Mouse (Mus musculus) stomach, embryonic 16.5 days (tissue): Measurements from ENCODE around the gene Zp3. TPM values are rescaled to one million over a fixed set of nuclear protein-coding genes. Genes with fewer than 3 reads are reported as not detected.

Experiments
- ATAC-seq: fragments of 200-750 bp; cut with Nextera tagmentation; 2 replicates; pipeline ENCODE4 v1.8.0; 2017; ENCODE audit warnings: moderate number of reproducible peaks, moderate TSS enrichment; ENCODE audit not compliant: insufficient read depth, low FRiP score
- H3K27ac ChIP-seq: fragments of 300-500 bp; sonication (generic); 2 replicates; pipeline ENCODE4 v1.5.1; 2014; ENCODE audit warnings: low read length
- H3K27me3 ChIP-seq: fragments of 300-500 bp; sonication (generic); 2 replicates; pipeline ENCODE4 v1.6.1; 2014; ENCODE audit warnings: low read length, control low read depth, mixed read lengths; ENCODE audit not compliant: control insufficient read depth, insufficient read depth
- H3K36me3 ChIP-seq: fragments of 300-500 bp; sonication (generic); 2 replicates; pipeline ENCODE4 v1.6.1; 2014; ENCODE audit warnings: low read length; ENCODE audit not compliant: control insufficient read depth, insufficient read depth
- H3K4me1 ChIP-seq: fragments of 300-500 bp; sonication (generic); 2 replicates; pipeline ENCODE4 v1.6.1; 2014; ENCODE audit warnings: low read length, control low read depth, mixed read lengths; ENCODE audit not compliant: control insufficient read depth, insufficient read depth
- H3K4me2 ChIP-seq: fragments of 300-500 bp; sonication (generic); 2 replicates; pipeline ENCODE4 v1.6.1; 2014; ENCODE audit warnings: low read depth, low read length, mixed read lengths
- H3K4me3 ChIP-seq: fragments of 300-500 bp; sonication (generic); replicated peaks from 2 replicates; pipeline ENCODE4 v1.5.1; 2014; ENCODE audit warnings: mild to moderate bottlenecking, low read length
- H3K9ac ChIP-seq: fragments of 300-500 bp; sonication (generic); 2 replicates; pipeline ENCODE4 v1.6.1; 2014; ENCODE audit warnings: low read length
- H3K9me3 ChIP-seq: fragments of 300-500 bp; sonication (generic); replicated peaks from 2 replicates; pipeline ENCODE4 v1.6.1; 2016; ENCODE audit warnings: low read length, control low read depth; ENCODE audit not compliant: control insufficient read depth
- WGBS: fragments of 180-500 bp; shearing (Covaris S2); extraction: QIAGEN DNeasy Blood & Tissue Kit; methylation state at CpG from one replicate; pipeline ENCODE4 v1.1.7; 2014; 5-methylcytosine and 5-hydroxymethylcytosine counted together
- polyA plus RNA-seq: library from polyadenylated mRNA; unstranded; fragments of >200 nt; fragmentation: Nextera tagmentation; extraction: Ambion mirVana; gene quantifications from 2 replicates; pipeline ENCODE4 v1.2.1, GENCODE M21; 2015

Zp3 gene
- polyA plus RNA-seq, 1 experiment from 2014 or later: 2.0 TPM

- Histone ChIP-seq H3K27me3 (no peaks in the 10 kb centered on the region), H3K9me3 (no peaks in the 10 kb centered on the region), H3K36me3 (peaks cover 5% of the 10 kb centered on the region; the same call in 1 of the 2 replicates), H3K4me1 (no peaks in the 10 kb centered on the region), H3K27ac (no peak overlapping the region), H3K9ac (no peak overlapping the region), H3K4me3 (no peak overlapping the region), H3K4me2 (no peak overlapping the region)
- ATAC-seq: no peak
- WGBS: 86% methylated on average over 4 of the region's 4 CpGs
Measured at GRCm38 (mm10) chr5:136034868-136035267, 55.0 kb downstream of the Zp3 start.

- Histone ChIP-seq H3K27ac (no peak overlapping the region), H3K9me3 (no peaks in the 10 kb centered on the region), H3K4me1 (no peaks in the 10 kb centered on the region), H3K27me3 (no peaks in the 10 kb centered on the region), H3K4me2 (no peak overlapping the region), H3K36me3 (peaks cover 5% of the 10 kb centered on the region; the same call in 1 of the 2 replicates), H3K9ac (no peak overlapping the region), H3K4me3 (no peak overlapping the region)
- no peak for ATAC-seq
- WGBS: 81% methylated on average over 1 of the region's 1 CpGs
Measured at GRCm38 (mm10) chr5:136035285-136035684, 55.4 kb downstream of the Zp3 start.

DNA sequence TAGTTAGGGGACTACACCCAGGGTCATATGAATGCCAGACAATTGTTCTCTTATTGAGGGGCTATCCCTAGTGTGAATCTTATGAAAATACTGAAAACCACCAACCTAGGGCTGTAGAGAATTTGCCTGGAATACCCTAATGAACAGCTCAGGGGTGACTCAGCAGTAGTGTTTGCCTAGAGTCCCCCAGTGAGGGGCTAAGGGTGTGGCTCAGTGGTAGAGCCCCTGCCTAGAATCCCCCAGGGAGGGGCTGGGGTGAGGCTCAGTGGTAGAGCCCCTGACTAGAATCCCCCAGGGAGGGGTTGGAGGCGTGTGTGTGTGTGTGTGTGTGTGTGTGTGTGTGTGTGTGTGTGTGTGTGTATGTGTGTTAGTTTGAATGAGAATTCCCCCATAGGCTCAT, 56.8 kb downstream of the Zp3 start:
- no peak for ATAC-seq
- 93% methylated on average over 1 of the region's 1 CpGs for WGBS

More for the DNA sequence above, 56.8 kb downstream of the Zp3 start:
- peaks cover 3% of the 10 kb centered on the region; the same call in 1 of the 2 replicates for H3K4me1 ChIP-seq
- H3K9ac ChIP-seq: no peak overlapping the region
- H3K4me3 ChIP-seq: no peak overlapping the region
- H3K4me2 ChIP-seq: no peak overlapping the region
- H3K27me3 ChIP-seq: no peaks in the 10 kb centered on the region
- no peaks in the 10 kb centered on the region; the same call in 1 of the 2 replicates for H3K36me3 ChIP-seq
- no peaks in the 10 kb centered on the region for H3K9me3 ChIP-seq
- H3K27ac ChIP-seq: no peak overlapping the region

Other genes starting within 250 kb of the Zp3 start
- gene Tmem120a, start 235.7 kb upstream of the Zp3 start, polyA plus RNA-seq: 44.1 and 46.0 TPM in 2 replicates
- gene Styxl1, start 201.7 kb upstream of the Zp3 start, polyA plus RNA-seq: 0.27 TPM in 1 of 2 replicates, not detected in the other
- gene Mdh2, start 201.6 kb upstream of the Zp3 start, polyA plus RNA-seq: 547 and 553 TPM in 2 replicates
- 1.2 TPM in 2 replicates for gene Srrm3, start 173.2 kb upstream of the Zp3 start, polyA plus RNA-seq
- gene Hspb1, start 92.2 kb upstream of the Zp3 start, polyA plus RNA-seq: 649 and 704 TPM in 2 replicates
- gene Ywhag, start 45.5 kb upstream of the Zp3 start, polyA plus RNA-seq: 195 and 199 TPM in 2 replicates
- gene Ssc4d, start 5.6 kb upstream of the Zp3 start, polyA plus RNA-seq: 1.4 and 2.9 TPM in 2 replicates
- 23.7 and 24.5 TPM in 2 replicates for gene Dtx2, start 14.7 kb downstream of the Zp3 start, polyA plus RNA-seq
- gene Upk3b, start 58.4 kb downstream of the Zp3 start, polyA plus RNA-seq: 34.0 and 38.2 TPM in 2 replicates
- 190 and 227 TPM in 2 replicates for gene Upk3bl, start 74.4 kb downstream of the Zp3 start, polyA plus RNA-seq
- 9.6 and 9.7 TPM in 2 replicates for gene Rasa4, start 103.8 kb downstream of the Zp3 start, polyA plus RNA-seq
- 198 and 202 TPM in 2 replicates for gene Polr2j, start 136.5 kb downstream of the Zp3 start, polyA plus RNA-seq
- 25.0 and 26.3 TPM in 2 replicates for gene Lrwd1, start 156.0 kb downstream of the Zp3 start, polyA plus RNA-seq
- gene Alkbh4, start 156.0 kb downstream of the Zp3 start, polyA plus RNA-seq: 15.5 and 18.0 TPM in 2 replicates
- 8.4 and 8.6 TPM in 2 replicates for gene Orai2, start 190.6 kb downstream of the Zp3 start, polyA plus RNA-seq
- gene Prkrip1, start 218.9 kb downstream of the Zp3 start, polyA plus RNA-seq: 44.5 and 45.3 TPM in 2 replicates